8 mouse cellular contexts compared by ENCODE assay signal in the genomic region with DNA sequence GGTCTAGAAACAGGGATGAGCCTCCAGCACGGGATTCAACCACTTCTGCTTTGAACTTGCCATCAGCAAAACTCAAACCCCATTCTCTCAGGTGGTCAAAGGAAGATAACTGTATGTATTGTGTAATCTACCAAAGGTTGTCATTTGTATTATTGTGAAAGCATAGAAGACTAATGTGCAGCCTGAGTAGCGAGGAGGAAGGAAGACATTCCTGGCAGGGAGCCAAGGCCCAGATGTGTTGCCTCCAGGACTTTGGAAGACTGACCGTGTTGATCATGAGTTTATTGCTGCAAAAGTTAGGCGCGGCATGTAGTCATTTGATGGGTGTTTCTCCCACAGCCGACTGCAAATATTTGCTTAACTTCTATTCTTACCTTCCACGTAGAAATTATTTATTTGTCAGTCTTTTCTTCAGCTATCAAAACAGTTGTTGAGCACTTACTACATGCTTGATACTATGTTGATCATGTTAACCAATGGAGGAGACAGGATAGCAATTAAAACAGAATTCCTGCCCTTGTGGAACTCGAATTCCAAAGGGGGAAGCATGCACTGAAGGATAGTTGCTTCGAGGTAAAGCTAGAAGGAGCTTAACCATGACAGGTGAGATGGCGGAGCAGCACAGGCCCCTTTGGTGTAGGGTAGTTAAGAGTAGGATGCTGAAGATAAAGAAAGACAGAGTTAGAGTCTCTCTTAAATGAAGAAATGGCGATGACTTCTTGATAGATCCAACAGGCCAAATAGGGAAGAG. TPM values are rescaled to one million over a fixed set of nuclear protein-coding genes. Genes with fewer than 3 reads are reported as not detected.
DNase-seq lines count a peak whose midpoint lies in the region.

No protein-coding gene starts in this region.

- 28% methylated on average over 11 of the region's 11 CpGs for WGBS in large intestine, adult 2 months

- intact Hi-C loops in heart, postnatal 10 days (cut with DNase I) = no loop called here

- DNase-seq in heart, postnatal 10 days = peak; percentile 18 to 34
- no peak for DNase-seq in heart, adult 11 months
- peak; percentile 19 to 53 for DNase-seq in urinary bladder, postnatal 36 days (ENCODE audit: low spot score in 2 of 2)
- no peak for DNase-seq in urinary bladder, postnatal 10 days (ENCODE audit: low spot score)
- DNase-seq in large intestine, adult 2 months (ENCODE audit: low read depth, low spot score) = peak; percentile 96
- DNase-seq in yolk sac, embryonic 10.5 days (ENCODE audit: low spot score) = peak; percentile 35
- DNase-seq in right cerebral cortex, adult 2 months (ENCODE audit: low spot score in 2 of 2) = no peak
- DNase-seq in natural killer cell, adult 2 months (ENCODE audit: low spot score in 2 of 2) = no peak

RNA-seq across cellular contexts. Expression of a gene that starts 40.1 kb away (rescaled TPM):
- total RNA-seq in heart, postnatal 10 days (2021) = 100 to 1,000 TPM; 164 to 173 TPM
- polyA plus RNA-seq in large intestine, adult 2 months (2012; rRNA removed) = 21.5 and 24.8 TPM in 2 replicates

Comparison
In these comparisons a context has a peak if more than half of its experiments do, and no peak if none do; other contexts are left out.
1. DNase-seq: peak in heart, postnatal 10 days (2 of 2), urinary bladder, postnatal 36 days (2 of 2), large intestine, adult 2 months (single experiment) and yolk sac, embryonic 10.5 days (single experiment); none in heart, adult 11 months (single experiment), urinary bladder, postnatal 10 days (single experiment), right cerebral cortex, adult 2 months (0 of 2) and natural killer cell, adult 2 months (0 of 2).